Mouse (Mus musculus): ENCODE measurements around the gene Gpx3.

DNA sequence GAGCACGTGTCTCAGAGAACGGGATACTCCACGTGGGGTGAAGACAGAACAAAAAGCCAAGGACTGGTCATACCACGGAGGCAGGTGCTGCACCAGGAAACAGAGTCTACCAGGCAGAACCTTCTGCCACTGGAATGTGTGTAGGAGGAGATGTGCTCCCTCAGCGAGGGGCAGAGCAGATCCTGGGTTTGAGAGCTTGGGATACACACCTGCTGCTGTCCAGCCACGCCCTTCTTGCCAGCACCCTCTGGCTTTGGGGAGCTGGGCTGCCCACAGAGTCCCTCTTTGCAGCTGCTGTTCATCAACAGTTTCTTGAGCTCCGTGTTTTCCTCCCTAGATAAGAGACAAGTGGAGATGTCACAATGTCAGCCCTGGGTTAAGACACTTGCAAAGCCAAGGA is 26.6 kb downstream of the Gpx3 start:
- TF ChIP-seq POLR2A (IDR thresholded peaks at IDR 0.05; ENCODE audit: extremely low read depth, insufficient read depth, low read length), result no peak
- no peak for TF ChIP-seq CTCF (IDR thresholded peaks at IDR 0.05; ENCODE audit: extremely low read depth, insufficient read depth, low read length)
